Mouse (Mus musculus) forebrain, embryonic 15.5 days (tissue): Measurements from ENCODE around the gene Btbd35f2. TPM values are rescaled to one million over a fixed set of nuclear protein-coding genes. Genes with fewer than 3 reads are reported as not detected.
"Not testable (repeated sequence)": the region's sequence is repeated elsewhere in the genome, so short reads cannot be mapped to it uniquely, and the experiment has no call there.

Experiments used
- ATAC-seq: fragments of 200-750 bp; cut with Nextera tagmentation; replicated peaks from 2 replicates; pipeline ENCODE4 v1.8.0; 2017; ENCODE audit warnings: mild to moderate bottlenecking, moderate TSS enrichment, moderate library complexity
- H3K27ac ChIP-seq: fragments of 300-500 bp; sonication (generic); replicated peaks from 2 replicates; pipeline ENCODE4 v1.5.1; 2015; ENCODE audit warnings: mild to moderate bottlenecking, inconsistent platforms
- H3K27me3 ChIP-seq: fragments of 300-500 bp; sonication (generic); 2 replicates; pipeline ENCODE4 v1.6.1; 2015; ENCODE audit warnings: inconsistent platforms
- H3K36me3 ChIP-seq: fragments of 300-500 bp; sonication (generic); 2 replicates; pipeline ENCODE4 v1.6.1; 2015; ENCODE audit warnings: mild to moderate bottlenecking, inconsistent platforms
- H3K4me1 ChIP-seq: fragments of 300-500 bp; sonication (generic); 2 replicates; pipeline ENCODE4 v1.6.1; 2015; ENCODE audit warnings: inconsistent platforms
- H3K4me2 ChIP-seq: fragments of 300-500 bp; sonication (generic); replicated peaks from 2 replicates; pipeline ENCODE4 v1.6.1; 2015; ENCODE audit warnings: mild to moderate bottlenecking, inconsistent platforms
- H3K4me3 ChIP-seq: fragments of 300-500 bp; sonication (generic); 2 replicates; pipeline ENCODE4 v1.5.1; 2015; ENCODE audit warnings: mild to moderate bottlenecking, inconsistent platforms
- H3K9ac ChIP-seq: fragments of 300-500 bp; sonication (generic); replicated peaks from 2 replicates; pipeline ENCODE4 v1.6.1; 2015; ENCODE audit warnings: mild to moderate bottlenecking, inconsistent platforms
- H3K9me3 ChIP-seq: fragments of 300-500 bp; sonication (generic); 2 replicates; pipeline ENCODE4 v1.6.1; 2016; ENCODE audit warnings: inconsistent platforms
- WGBS: fragments of 180-500 bp; shearing (Covaris S2); methylation state at CpG from one replicate; pipeline ENCODE4 v1.1.7; 2015; ENCODE audit warnings: mixed read lengths; 5-methylcytosine and 5-hydroxymethylcytosine counted together
- polyA plus RNA-seq: library from polyadenylated mRNA; unstranded; fragments of >200 nt; fragmentation: Nextera tagmentation; extraction: Ambion mirVana; gene quantifications from 2 replicates; pipeline ENCODE4 v1.2.1, GENCODE M21; 2015

Btbd35f2 gene
- polyA plus RNA-seq = not detected in 2 replicates

DNA sequence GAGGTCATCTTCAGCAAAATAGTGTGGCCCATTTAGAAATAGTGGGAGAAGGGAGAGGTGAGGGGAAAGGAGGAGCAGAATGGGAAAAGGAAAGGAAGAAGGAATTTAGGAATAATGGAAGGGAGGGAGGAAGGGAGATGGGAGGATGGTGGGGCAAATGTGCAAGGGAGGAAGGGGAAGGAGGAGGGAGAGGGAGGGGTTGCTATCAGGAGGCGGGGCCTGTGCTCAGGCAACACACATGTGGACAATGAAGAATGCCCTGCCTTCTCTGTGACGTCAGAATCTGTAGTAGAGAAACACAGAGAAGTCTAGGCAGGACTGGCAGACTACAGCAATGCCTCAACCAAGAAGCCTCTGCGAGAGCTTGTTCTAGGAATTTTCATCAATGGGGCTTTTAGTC is at the start of gene Btbd35f2:
TSS of gene Btbd35f2 (plus strand) at position 301 of the 400 bp plus-strand sequence.
- H3K4me2 ChIP-seq, H3K27ac ChIP-seq, H3K27me3 ChIP-seq, H3K4me3 ChIP-seq, H3K9me3 ChIP-seq, H3K36me3 ChIP-seq, H3K9ac ChIP-seq, ATAC-seq, H3K4me1 ChIP-seq: not testable (repeated sequence)
- 80% methylated on average over 1 of the region's 3 CpGs for WGBS

Other genes with a start within 250 kb of the Btbd35f2 start
- not detected in 2 replicates for gene Btbd35f22, start 230.6 kb upstream of the Btbd35f2 start, polyA plus RNA-seq